Mouse (Mus musculus) CD4-positive helper T cell, adult 2 months (primary cell): ENCODE measurements around the gene Tmem176b.
"Not testable (repeated sequence)": the region's sequence is repeated elsewhere in the genome, so short reads cannot be mapped to it uniquely, and the experiment has no call there.

Experiments
- DNase-seq: peaks from one replicate; pipeline ENCODE4 v3.0.0-alpha.2; 2012; ENCODE audit warnings: low read depth, missing footprints, low spot score

Gene Tmem176b

GRCm38 (mm10) chr6:48842111-48842842, 981 bp upstream of the Tmem176b start:
- no peak for DNase-seq

GRCm38 (mm10) chr6:48840371-48840969, 826 bp downstream of the Tmem176b start, which contains the start of gene Tmem176a:
TSS of gene Tmem176a (plus strand) at chr6:48840919.
- DNase-seq = no peak

GRCm38 (mm10) chr6:48838321-48839080, 2.8 kb downstream of the Tmem176b start:
- no peak for DNase-seq

- no peak for DNase-seq
Observed at GRCm38 (mm10) chr6:48837516-48837915, 3.8 kb downstream of the Tmem176b start.

DNA sequence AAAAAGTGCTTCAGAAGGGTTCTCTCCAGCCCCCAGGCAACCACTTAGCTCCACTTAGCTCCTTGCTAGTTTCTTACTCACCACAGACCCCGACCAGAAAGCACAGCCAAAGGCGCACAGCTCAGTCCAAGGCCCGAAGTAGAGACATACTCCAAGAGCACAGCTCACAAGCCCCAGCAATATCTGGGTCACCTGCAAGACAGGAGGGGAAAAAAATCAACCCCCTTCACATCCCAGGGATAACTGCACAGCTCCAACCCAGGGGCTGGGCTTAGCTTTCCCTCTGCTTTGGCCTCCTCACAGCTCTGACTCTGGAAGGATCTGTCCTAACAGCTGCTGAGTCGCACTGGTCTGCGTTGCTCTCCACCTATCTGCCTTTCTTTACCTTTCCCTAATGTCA, 5.2 kb downstream of the Tmem176b start:
- no peak for DNase-seq

- no peak for DNase-seq
Observed at GRCm38 (mm10) chr6:48835241-48835640, 6.1 kb downstream of the Tmem176b start.

GRCm38 (mm10) chr6:48833515-48833914, 7.8 kb downstream of the Tmem176b start:
- no peak for DNase-seq

GRCm38 (mm10) chr6:48832426-48832825, 8.9 kb downstream of the Tmem176b start:
- no peak for DNase-seq

- no peak for DNase-seq
Observed at GRCm38 (mm10) chr6:48831141-48831540, 10.2 kb downstream of the Tmem176b start.

DNA sequence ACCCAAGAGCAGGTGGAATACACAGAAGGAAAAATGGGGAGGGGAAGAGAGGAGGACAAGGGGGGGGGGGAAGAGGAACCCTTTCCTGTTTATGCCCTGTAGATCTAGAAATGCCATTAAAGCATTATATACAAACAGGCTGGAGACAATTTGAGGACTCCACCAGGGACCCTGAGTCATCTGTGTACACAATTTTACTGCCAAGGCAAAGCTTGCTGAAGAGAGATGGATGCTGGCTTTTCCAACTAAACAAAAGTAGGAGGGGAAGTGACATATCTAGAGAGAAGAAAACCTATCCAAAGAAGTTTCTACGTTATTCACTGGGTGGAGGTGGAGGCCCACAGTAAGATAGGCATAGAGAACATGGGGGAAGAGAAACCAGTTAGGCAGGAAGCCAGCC, 11.1 kb downstream of the Tmem176b start:
- no peak for DNase-seq

DNA sequence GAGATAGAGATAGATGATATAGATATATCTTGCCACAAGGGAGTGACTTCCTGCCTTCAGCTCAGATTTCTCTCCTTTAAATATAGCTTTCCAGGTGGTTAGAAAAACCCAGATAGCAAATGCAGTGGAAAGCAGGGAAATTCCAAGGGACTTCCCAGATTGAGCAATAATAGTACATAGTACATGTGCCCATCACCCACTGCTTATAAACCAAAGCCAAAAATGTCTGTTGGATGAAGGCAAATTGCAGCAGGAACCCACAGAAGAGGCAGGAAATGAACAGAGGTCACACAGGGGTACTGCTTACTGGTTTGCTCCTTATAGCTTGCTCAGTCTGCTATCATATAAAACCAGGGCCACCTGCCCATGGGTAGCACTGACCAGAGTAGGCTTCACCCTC, 11.6 kb downstream of the Tmem176b start:
- DNase-seq = peak; percentile 51

- no peak for DNase-seq
Observed at GRCm38 (mm10) chr6:48828976-48829375, 12.3 kb downstream of the Tmem176b start.

GRCm38 (mm10) chr6:48825016-48825415, 16.3 kb downstream of the Tmem176b start:
- DNase-seq = no peak

- not testable (repeated sequence) for DNase-seq
Observed at GRCm38 (mm10) chr6:48821991-48822785, 19.1 kb downstream of the Tmem176b start.

DNA sequence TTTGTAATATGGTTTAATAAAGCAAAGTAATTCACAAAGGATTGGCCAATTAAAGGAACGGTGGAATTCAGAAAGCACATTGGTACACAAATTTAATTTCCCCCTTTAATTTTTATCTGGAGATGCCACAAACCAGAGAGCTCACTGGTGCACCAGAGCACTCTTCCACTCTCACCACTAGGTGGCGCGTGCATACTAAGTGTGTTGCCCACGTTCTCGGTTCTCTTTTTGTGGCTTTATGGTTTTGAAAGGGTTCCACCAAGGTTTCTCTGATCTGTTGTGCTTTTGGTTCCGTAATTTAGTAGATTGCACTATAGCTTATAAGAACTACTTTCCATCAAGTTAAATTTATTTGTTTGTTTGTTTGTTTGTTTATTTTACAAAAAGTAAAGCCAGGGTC, 23.5 kb downstream of the Tmem176b start:
- peak; percentile 82 for DNase-seq

GRCm38 (mm10) chr6:48815013-48815412, 26.3 kb downstream of the Tmem176b start:
- no peak for DNase-seq

DNA sequence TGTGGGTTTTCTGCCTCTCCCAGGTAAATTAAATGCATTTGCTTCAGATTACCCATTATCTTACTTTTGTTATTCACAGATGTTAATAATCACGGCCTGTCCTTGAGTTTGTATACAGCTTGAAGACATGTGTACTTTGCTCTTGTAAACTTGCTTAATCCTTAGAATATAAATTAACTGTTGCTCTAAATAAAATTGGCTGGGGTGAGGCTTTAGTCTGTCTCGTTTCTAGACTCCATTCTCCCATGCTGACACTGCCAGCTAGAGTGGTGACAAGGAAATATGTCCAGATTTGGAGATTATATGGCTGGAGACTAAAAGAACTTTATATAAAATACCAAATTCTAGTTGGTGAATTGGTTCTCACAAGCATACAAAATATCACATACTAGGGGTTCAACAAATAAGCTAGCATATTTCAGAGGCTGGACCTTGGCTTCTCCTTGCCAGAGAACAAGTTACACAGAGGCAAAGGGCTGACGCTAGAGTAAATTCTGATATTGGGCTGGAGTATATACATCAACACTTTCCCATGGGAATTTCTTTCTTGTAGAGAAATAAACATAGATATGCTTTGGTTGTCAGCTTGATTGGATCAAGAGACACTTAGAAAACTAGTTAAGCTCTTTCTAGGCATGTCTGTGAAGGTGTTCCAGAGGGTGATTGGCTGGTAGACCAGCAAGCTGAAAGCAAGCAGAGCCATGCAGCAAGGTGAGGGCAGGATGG, 31.6 kb downstream of the Tmem176b start:
- DNase-seq = no peak

DNA sequence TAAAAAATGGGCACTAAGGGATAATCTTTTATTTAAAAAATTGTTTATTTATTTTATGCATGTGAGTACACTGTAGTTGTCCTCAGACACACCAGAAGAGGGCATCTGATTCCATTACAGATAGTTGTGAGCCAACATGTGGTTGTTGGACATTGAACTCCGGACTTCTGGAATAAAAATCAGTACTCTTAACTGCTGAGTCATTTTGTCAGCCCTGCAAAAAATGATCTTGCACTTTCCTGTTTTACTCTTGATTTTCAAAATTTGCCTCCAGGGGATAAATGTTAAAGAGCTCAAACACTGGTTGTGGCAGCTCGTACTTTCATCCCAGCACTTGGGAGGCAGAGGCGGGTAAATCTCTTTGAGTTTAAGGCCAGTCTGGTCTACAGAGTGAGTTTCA, 34.5 kb downstream of the Tmem176b start:
- DNase-seq = no peak

- no peak for DNase-seq
Observed at GRCm38 (mm10) chr6:48804346-48804745, 37.0 kb downstream of the Tmem176b start.

DNA sequence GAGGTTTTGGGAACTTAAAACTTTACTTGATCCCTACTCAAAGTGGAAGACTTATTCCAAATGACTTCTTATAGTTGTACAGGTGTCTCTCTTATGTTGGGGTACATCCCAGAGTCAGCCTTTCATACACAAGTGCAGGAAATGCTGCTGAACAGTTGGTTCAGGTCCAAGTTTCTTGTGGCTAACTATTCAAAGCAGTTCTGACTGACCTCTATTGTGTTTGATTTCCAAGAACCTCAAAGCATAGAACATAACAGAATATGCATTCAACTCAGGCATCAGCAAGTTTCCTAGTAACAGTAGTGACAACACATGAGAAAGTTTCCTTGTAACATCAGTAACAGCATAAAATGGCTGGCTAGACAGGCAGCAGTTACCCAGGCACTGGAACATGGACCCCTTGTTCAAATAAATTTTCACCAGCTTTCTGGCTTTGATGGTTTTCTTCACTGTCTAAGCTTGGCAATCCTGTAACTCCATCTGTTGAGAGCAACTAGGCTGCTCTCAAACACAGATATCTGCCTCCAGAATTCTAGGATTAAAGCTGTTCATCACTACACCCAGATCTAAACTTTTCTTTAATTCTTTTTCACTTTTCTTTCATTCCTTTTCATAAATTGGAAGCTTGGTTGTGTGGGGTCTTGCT, 37.8 kb downstream of the Tmem176b start:
- DNase-seq = peak; percentile 16

- peak; percentile 87 for DNase-seq
Observed at GRCm38 (mm10) chr6:48801897-48802296, 39.4 kb downstream of the Tmem176b start.
